Mouse (Mus musculus) brown adipose tissue, adult 24 weeks (tissue): ENCODE data around the gene Olfr172. TPM values are rescaled to one million over a fixed set of nuclear protein-coding genes. Genes with fewer than 3 reads are reported as not detected.

Source experiments
- H3K27ac ChIP-seq: fragments of 200-500 bp; replicated peaks from 2 replicates; pipeline ENCODE4 v1.5.1; 2012; ENCODE audit warnings: low read depth, mild to moderate bottlenecking, low read length
- H3K4me1 ChIP-seq: fragments of 200-500 bp; 2 replicates; pipeline ENCODE4 v1.6.1; 2012; ENCODE audit warnings: low read length, mixed read lengths; ENCODE audit not compliant: control insufficient read depth, insufficient read depth, insufficient read length
- H3K4me3 ChIP-seq: fragments of 200-500 bp; 2 replicates; pipeline ENCODE4 v1.5.1; 2012; ENCODE audit warnings: low read depth, mild to moderate bottlenecking, low read length, moderate library complexity; ENCODE audit not compliant: insufficient read depth
- polyA plus RNA-seq: library from polyadenylated mRNA; stranded (reverse); fragments of >200 nt; gene quantifications from 2 replicates; pipeline ENCODE4 v1.2.4, GENCODE M21; 2012; ENCODE audit not compliant: missing spikeins, insufficient read depth, insufficient read length

The Olfr172 gene
- polyA plus RNA-seq, 1 experiment: not detected

DNA sequence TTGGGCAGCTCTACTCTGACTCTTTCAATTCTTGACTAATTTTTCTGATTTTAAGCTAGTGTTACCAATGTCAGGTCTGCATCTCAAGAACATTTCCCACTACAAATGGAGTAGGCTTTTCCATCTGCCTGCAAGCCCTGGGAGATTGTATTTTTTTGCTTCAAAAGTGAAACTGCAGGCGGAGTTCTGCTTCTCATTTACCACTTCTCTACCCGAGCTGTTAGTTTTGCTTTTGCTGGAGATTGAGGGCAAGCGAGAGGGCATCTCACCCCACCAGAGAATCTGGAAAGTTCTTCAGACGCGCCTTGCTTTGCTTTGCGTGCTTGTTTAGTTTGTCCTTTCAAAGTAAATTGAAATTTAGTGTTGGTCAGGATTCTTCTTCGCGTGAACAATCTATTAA is 50.8 kb downstream of the Olfr172 start:
- Histone ChIP-seq H3K4me3 (peak overlapping the region; percentile 21; the same call in 1 of the 2 replicates), H3K4me1 (no peaks in the 10 kb centered on the region), H3K27ac (no peak overlapping the region)

Other genes with a start within 250 kb of the Olfr172 start
- 39.7 and 40.3 TPM in 2 replicates for gene St3gal6, start 238.9 kb downstream of the Olfr172 start, polyA plus RNA-seq
- gene Gm813, start 146.2 kb downstream of the Olfr172 start, polyA plus RNA-seq: not detected in 2 replicates
- not detected in 2 replicates for gene E330017A01Rik, start 124.4 kb downstream of the Olfr172 start, polyA plus RNA-seq
- 3.0 and 4.6 TPM in 2 replicates for gene Cpox, start 92.9 kb downstream of the Olfr172 start, polyA plus RNA-seq
- not detected in 2 replicates for gene Gpr15, start 44.1 kb downstream of the Olfr172 start, polyA plus RNA-seq
- gene Cldnd1, start 35.3 kb downstream of the Olfr172 start, polyA plus RNA-seq: 22.5 and 41.1 TPM in 2 replicates
- gene Olfr173, start 37.1 kb upstream of the Olfr172 start, polyA plus RNA-seq: not detected in 2 replicates
- gene Olfr175-ps1, start 63.6 kb upstream of the Olfr172 start, polyA plus RNA-seq: not detected in 2 replicates
- gene Olfr177, start 111.6 kb upstream of the Olfr172 start, polyA plus RNA-seq: not detected in 2 replicates
- gene Olfr178, start 128.9 kb upstream of the Olfr172 start, polyA plus RNA-seq: not detected in 2 replicates
- not detected in 2 replicates for gene Olfr181, start 165.6 kb upstream of the Olfr172 start, polyA plus RNA-seq
- not detected in 2 replicates for gene Olfr180, start 166.2 kb upstream of the Olfr172 start, polyA plus RNA-seq
- gene Olfr183, start 232.2 kb upstream of the Olfr172 start, polyA plus RNA-seq: not detected in 2 replicates